Mouse (Mus musculus): ENCODE data around the gene Slc2a9.

Gene Slc2a9

DNA sequence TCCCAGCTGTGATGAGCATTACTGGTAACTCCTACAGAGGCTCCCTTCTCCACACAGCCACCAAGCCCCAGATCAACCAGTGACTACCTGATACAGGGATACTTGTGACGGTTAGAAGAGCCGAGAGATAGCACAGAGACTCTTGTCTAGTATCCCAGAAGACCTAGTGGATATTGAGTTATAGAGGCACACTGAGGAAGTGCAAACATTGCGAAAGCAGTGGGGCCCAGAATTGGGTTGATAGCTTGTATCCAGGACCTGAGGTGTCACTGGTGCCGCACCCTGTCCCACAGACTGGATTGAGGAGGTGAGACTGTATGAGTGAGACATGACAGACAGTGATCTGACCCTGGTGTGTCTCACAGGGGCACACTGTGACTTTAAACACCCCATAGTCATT lies at the start of gene Slc2a9:
Gene Slc2a9 (minus strand): TSS at position 152 of the 400 bp plus-strand sequence.
- in situ Hi-C loops (cut with MboI, MseI) = no loop called here

DNA sequence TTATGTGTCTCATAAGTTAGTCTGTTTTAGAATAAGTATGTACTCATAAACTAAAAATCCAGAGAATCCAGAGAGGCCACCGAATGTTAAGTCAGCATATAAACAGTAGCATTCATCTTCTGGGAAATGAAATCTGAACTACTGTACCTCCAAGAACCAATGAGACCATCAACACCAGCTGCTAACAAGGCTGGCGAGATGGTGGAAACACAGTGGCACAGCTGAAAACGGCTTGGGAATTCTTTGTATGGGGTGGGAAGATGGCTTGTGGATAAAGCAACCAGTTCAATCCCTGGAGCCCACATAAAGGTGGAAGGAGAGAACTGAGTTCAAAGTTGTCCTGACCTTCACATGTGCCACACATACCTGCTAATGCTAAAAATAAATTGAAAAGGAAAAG lies 49.7 kb upstream of the Slc2a9 start:
- in situ Hi-C loops (cut with MboI, MseI) = no loop called here

GRCm38 (mm10) chr5:38550221-38550768 lies 47.4 kb upstream of the Slc2a9 start:
- in situ Hi-C loops (cut with MboI, MseI) = no loop called here

DNA sequence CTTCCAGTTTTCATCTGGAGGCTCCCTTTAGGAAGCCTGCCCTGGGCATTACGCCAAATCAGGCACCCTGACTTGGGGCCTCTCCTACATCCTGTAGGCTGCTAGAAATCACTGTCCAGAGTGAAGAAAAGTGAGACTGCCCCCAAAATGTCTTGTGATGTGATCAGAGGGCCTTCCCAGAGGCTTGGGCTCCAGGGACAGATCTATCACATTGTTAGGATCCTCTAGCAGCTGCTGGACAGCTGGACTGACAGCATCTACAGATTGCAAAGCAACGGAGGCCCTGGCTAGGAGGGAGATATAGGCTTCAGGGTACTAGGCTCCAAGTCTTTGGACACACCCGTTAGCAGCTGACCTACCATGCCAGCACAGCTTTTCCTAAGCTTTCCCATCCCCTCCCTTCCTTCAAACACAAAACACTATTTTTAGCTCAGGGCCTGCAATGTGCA lies 46.5 kb upstream of the Slc2a9 start:
- in situ Hi-C loops (cut with MboI, MseI) = no loop called here

GRCm38 (mm10) chr5:38547375-38547774 lies 44.4 kb upstream of the Slc2a9 start:
- in situ Hi-C loops (cut with MboI, MseI) = no loop called here

DNA sequence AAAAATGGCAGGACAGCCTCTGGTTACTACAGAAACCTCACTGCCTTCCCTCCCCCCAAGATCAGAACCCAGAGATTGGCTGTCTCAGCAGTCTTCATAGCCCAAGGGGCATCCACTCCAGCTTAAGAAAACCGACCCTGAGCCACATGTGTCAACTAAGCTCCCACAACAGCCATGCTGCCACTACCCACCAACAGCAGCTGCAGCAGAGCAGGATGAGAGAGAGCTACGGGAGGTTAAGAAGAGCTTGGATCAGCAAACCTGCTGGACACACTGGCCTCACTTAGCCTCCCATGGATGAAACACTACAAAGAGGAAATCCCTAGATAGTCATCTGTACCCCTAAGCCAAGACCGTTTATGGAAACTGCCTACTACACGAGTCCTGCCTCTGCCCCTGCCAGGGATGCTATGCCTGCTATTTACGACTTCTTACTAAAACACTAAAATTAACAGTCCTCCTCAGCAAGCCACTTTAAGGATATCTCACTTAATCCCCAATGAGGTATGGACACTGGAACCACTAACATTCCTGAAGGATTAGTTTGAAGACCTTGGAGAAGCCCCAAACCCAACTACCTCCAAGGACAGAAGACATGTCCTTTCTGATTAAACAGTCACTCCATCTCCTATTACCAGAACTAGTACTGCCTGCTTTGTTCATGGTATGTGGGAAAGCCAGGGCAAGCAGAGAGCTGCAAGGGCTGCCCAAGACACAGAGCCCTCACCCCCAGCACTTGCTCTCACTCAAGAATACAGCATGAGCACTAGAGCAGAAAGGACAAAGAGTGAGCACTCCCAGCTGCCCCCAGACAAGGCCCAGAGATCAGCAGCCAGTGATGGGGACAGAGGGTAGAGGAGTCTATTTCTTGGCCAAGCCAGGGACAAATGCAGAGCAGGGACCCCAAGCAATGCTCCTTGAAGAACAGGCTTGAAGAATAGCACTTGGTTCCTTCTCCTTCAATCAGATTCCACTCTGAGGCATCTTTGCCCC lies 41.8 kb upstream of the Slc2a9 start:
- in situ Hi-C loops (cut with MboI, MseI) = no loop called here

DNA sequence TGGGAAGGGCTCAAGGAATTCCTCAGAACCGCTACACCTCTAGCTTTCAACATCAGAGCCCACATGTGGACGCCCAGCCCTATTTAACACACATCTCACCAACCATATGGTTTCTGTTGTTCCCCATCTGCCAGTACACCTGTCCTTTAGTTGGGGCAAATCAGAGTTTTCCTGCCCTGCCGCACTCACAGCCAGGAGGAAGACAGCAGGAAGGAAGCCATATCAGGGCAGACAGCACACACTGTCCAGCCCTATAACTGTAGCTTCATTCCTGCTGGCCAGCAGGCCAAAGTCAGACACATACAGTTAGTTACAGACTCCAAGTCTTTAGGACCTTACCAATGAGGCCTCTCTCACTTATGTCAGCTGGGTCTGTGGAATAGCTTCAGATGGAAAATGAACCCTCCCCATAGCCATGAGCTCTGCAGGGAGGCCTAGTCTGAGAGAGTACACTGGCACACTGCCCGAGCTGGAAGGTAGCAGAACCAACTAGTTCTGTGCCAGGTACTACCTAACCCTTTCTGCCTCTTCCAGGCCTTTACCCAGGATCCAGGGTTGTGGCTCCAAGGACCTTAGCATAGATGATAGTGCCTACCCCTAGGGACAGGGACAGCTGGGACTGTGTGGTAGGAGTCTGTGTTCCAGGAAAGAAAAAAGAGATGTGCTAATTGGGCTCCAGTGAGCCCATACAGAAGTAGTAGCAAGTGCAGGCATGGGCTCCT lies 40.7 kb upstream of the Slc2a9 start:
- in situ Hi-C loops (cut with MboI, MseI) = no loop called here

- in situ Hi-C loops (cut with MboI, MseI) = no loop called here
These were observed 38.8 kb upstream of the Slc2a9 start for GRCm38 (mm10) chr5:38541728-38542127.

GRCm38 (mm10) chr5:38540898-38541297 lies 38.0 kb upstream of the Slc2a9 start:
- in situ Hi-C loops (cut with MboI, MseI) = no loop called here

- in situ Hi-C loops (cut with MboI, MseI) = no loop called here
These were observed 35.6 kb upstream of the Slc2a9 start for GRCm38 (mm10) chr5:38538508-38538907.

GRCm38 (mm10) chr5:38537845-38538244 lies 34.9 kb upstream of the Slc2a9 start:
- in situ Hi-C loops (cut with MboI, MseI) = no loop called here

DNA sequence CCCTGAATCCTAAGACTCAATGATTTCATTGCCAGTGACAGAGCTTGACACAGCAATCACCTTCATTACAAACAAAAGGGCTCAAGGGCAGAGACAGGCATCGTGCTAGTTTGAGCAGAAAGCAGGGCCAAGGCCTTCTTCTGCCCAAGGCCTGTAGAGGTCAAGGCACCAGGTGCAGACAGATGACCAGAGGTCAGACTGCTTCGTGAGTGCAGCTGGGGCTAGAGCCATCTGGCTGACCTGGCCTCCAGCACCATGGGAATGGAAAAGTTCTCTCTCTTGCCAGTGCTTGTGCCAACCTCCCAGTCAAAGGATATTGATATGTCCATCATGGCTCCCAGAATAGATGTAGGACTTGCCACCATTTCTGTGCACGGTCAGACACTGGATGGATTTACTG lies 33.9 kb upstream of the Slc2a9 start:
- in situ Hi-C loops (cut with MboI, MseI) = no loop called here

DNA sequence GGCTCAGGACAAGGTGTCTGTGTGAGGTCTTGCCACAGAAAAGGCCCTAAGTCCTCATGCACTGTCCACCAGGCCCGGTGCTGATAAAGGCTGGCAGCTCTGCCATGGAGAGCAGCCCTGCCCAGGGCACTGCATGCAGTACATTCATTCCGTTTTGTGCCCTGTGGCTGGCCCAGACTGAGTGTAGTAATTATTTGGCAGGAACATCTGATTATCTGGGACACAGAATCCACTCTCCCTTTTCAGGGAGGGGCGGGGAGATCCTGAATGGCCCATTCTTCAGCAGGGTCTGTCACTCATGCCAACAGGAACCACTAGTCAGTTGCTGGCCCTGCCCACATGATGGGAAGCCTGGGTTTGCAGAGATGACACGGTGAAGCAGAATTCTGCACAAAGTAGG lies 29.1 kb upstream of the Slc2a9 start:
- in situ Hi-C loops (cut with MboI, MseI) = no loop called here

DNA sequence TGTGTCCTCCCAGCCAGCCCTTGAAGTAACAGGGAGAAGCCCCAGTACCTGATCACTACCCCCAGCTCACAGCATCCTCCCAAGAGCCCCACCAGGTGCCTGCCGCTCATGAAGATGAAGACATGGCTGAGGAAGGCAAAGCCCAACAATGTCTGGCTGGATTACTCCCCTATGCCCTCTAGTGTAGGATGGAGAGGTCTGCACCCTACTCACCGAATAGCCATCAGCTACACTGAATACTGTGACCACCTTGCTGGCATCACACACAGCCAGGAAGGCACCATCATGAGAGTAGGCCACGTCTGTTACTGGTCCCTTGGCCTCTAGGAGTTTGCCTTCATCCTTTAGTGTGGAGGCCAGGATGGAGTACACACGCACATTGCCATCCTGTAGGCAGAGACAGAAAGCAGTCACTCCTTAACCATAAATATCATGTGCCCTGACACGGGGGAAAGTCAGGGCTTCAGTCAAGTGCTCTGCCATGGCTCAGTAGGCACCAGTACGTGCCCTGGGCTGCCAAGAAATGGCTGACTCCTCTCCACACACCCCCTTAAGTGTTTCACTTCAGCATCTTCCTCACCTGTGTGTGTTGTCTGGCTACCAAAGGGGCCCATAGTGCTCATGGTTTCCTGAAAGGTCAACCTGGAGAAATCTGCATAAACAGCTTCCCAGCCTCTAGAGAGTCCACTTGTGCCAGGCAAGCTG lies 26.9 kb upstream of the Slc2a9 start:
- in situ Hi-C loops (cut with MboI, MseI) = no loop called here

GRCm38 (mm10) chr5:38522977-38523376 lies 20.0 kb upstream of the Slc2a9 start:
- in situ Hi-C loops (cut with MboI, MseI) = no loop called here

GRCm38 (mm10) chr5:38520838-38521237 lies 17.9 kb upstream of the Slc2a9 start:
- in situ Hi-C loops (cut with MboI, MseI) = no loop called here

DNA sequence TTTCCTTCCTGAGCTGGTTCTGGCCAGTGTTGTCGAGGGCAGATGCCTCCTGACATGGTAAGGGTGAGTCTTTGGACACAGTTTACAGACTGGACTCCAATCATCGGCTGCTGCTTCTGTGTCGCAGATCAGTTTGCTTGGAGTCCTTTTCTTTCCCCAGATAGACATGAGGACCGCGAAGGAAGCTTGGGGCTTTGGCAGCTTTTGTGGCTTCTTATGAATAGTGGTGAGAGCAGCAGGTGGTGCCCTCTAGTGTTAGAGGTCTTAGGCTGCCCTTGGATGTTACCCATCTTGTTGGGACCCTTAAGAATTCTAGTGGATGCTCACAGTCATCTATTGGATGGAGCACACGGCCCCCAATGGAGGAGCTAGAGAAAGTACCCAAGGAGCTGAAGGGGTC lies 13.3 kb upstream of the Slc2a9 start:
- in situ Hi-C loops (cut with MboI, MseI) = no loop called here

GRCm38 (mm10) chr5:38512991-38513390 lies 10.0 kb upstream of the Slc2a9 start:
- in situ Hi-C loops (cut with MboI, MseI) = no loop called here

- in situ Hi-C loops (cut with MboI, MseI) = no loop called here
These were observed 6.6 kb upstream of the Slc2a9 start for GRCm38 (mm10) chr5:38509568-38509967.

- in situ Hi-C loops (cut with MboI, MseI) = no loop called here
These were observed 2.5 kb upstream of the Slc2a9 start for GRCm38 (mm10) chr5:38505435-38505765.

DNA sequence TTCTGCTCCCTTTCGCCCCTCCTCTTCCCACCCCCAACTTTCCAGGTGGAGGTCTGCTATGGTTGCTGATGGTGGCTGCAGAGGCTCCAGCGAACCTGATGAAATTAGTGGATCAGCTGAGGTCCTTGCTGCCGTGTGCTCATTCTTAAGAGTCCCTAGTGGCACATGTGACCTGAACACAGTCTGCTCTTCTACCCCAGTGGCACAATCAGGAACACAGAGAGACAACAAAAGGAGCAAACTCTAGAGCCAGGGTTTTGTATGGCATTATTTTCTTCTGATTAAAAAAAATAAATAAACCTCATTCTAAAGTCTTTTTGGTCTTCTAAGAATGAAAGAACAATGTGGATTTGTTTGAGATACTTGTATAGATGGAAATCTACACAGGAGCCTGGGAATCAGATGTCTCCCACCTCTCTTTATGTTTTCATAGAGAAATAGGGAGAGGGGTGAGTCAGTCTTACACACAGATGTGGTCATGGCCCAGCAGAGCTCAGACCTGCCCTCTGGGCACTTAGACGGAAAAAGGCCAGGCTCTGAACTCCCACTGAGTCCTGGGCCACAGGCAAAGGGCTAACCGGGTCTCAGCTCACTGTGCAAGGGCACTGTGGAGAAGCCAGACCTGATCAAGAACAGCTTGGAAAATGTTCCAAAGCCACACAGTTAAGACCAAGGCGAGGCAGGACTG lies 1.9 kb upstream of the Slc2a9 start:
- in situ Hi-C loops (cut with MboI, MseI) = no loop called here

All from T-helper 1 cell (primary cell).